Mouse (Mus musculus) liver, embryonic 15.5 days (tissue): ENCODE results near the gene Olfr136. TPM values are rescaled to one million over a fixed set of nuclear protein-coding genes. Genes with fewer than 3 reads are reported as not detected.

Experiments
- ATAC-seq: fragments of 200-750 bp; cut with Nextera tagmentation; 2 replicates; pipeline ENCODE4 v1.8.0; 2017; ENCODE audit warnings: moderate number of reproducible peaks, mild to moderate bottlenecking, moderate library complexity; ENCODE audit not compliant: insufficient read depth
- H3K27ac ChIP-seq: fragments of 300-500 bp; sonication (generic); replicated peaks from 2 replicates; pipeline ENCODE4 v1.5.1; 2015; ENCODE audit warnings: mild to moderate bottlenecking, inconsistent platforms
- H3K27me3 ChIP-seq: fragments of 300-500 bp; sonication (generic); 2 replicates; pipeline ENCODE4 v1.6.1; 2015; ENCODE audit warnings: mild to moderate bottlenecking, inconsistent platforms
- H3K36me3 ChIP-seq: fragments of 300-500 bp; sonication (generic); replicated peaks from 2 replicates; pipeline ENCODE4 v1.6.1; 2015; ENCODE audit warnings: moderate library complexity, mild to moderate bottlenecking, inconsistent platforms
- H3K4me1 ChIP-seq: fragments of 300-500 bp; sonication (generic); replicated peaks from 2 replicates; pipeline ENCODE4 v1.6.1; 2015; ENCODE audit warnings: inconsistent platforms
- H3K4me2 ChIP-seq: fragments of 300-500 bp; sonication (generic); 2 replicates; pipeline ENCODE4 v1.6.1; 2015; ENCODE audit warnings: moderate library complexity, mild to moderate bottlenecking, inconsistent platforms
- H3K4me3 ChIP-seq: fragments of 300-500 bp; sonication (generic); replicated peaks from 2 replicates; pipeline ENCODE4 v1.5.1; 2015; ENCODE audit warnings: mild to moderate bottlenecking, inconsistent platforms
- H3K9ac ChIP-seq: fragments of 300-500 bp; sonication (generic); 2 replicates; pipeline ENCODE4 v1.6.1; 2015; ENCODE audit warnings: moderate library complexity, mild to moderate bottlenecking, inconsistent platforms
- H3K9me3 ChIP-seq: fragments of 300-500 bp; sonication (generic); replicated peaks from 2 replicates; pipeline ENCODE4 v1.6.1; 2016; ENCODE audit warnings: inconsistent platforms
- polyA plus RNA-seq: library from polyadenylated mRNA; unstranded; fragments of >200 nt; fragmentation: Nextera tagmentation; extraction: Ambion mirVana; gene quantifications from 2 replicates; pipeline ENCODE4 v1.2.1, GENCODE M21; 2015

Olfr136 gene
- polyA plus RNA-seq, result not detected in 2 replicates

- H3K27me3 ChIP-seq, result no peaks in the 10 kb centered on the region
- no peaks in the 10 kb centered on the region for H3K36me3 ChIP-seq
- ATAC-seq, result no peak
- H3K4me1 ChIP-seq, result no peaks in the 10 kb centered on the region
- H3K4me3 ChIP-seq, result no peak within 1 kb of the TSS
- H3K27ac ChIP-seq, result no peak within 1 kb of the TSS
- H3K9me3 ChIP-seq, result no peaks in the 10 kb centered on the region
- no peak within 1 kb of the TSS for H3K4me2 ChIP-seq
- no peak within 1 kb of the TSS for H3K9ac ChIP-seq
Measured at GRCm38 (mm10) chr17:38329531-38329930, at the start of gene Olfr136. Olfr136 (plus strand) TSS chr17:38329831.

- Histone ChIP-seq H3K27me3 (no peaks in the 10 kb centered on the region), H3K9me3 (0 out of 2 replicates have a peak, but pooled peaks cover 4% of the 10 kb centered on the region), H3K27ac (no peak within 1 kb of the TSS), H3K9ac (no peak within 1 kb of the TSS), H3K36me3 (no peaks in the 10 kb centered on the region), H3K4me3 (no peak within 1 kb of the TSS), H3K4me1 (no peaks in the 10 kb centered on the region), H3K4me2 (no peak within 1 kb of the TSS)
- no peak for ATAC-seq
Measured at GRCm38 (mm10) chr17:38307470-38307869, 22.2 kb upstream of the Olfr136 start, which contains the start of gene Olfr137. Olfr137 (minus strand) TSS chr17:38307570.

Other genes starting within 250 kb of the Olfr136 start
- not detected in 2 replicates for gene Olfr131, start 241.1 kb upstream of the Olfr136 start, polyA plus RNA-seq
- gene Olfr132, start 195.3 kb upstream of the Olfr136 start, polyA plus RNA-seq, result not detected in 2 replicates
- not detected in 2 replicates for gene Olfr133, start 184.6 kb upstream of the Olfr136 start, polyA plus RNA-seq
- not detected in 2 replicates for gene Olfr134, start 158.4 kb upstream of the Olfr136 start, polyA plus RNA-seq
- not detected in 2 replicates for gene Olfr135, start 125.5 kb upstream of the Olfr136 start, polyA plus RNA-seq
- gene Olfr138, start 68.8 kb upstream of the Olfr136 start, polyA plus RNA-seq, result not detected in 2 replicates
- gene Olfr137, start 22.3 kb upstream of the Olfr136 start, polyA plus RNA-seq, result not detected in 2 replicates
- gene Esp36, start 90.4 kb downstream of the Olfr136 start, polyA plus RNA-seq, result not detected in 2 replicates
- not detected in 2 replicates for gene Esp34, start 224.4 kb downstream of the Olfr136 start, polyA plus RNA-seq